In the genomic region with DNA sequence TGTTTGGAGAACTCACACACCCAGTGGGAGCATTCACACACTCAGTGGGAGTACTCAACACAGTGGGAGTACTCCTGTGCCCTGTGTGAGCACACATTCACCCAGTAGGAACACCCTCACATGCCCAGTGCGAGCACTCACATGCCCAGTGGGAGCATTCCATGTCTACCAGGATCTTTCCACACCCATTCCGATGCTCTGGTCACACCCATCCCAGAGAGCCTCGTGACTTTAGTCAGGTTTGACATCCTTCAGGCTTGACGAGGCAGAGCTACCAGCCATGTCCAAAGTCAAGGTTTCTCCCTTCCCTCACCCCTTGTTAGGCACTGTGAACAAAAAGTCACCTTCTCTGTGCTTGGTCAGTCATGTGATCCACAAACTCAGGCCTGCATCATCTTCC, we compare ENCODE assay signal across 8 mouse cellular contexts. TPM values are rescaled to one million over a fixed set of nuclear protein-coding genes. Genes with fewer than 3 reads are reported as not detected.
DNase-seq lines count a peak whose midpoint lies in the region; ATAC-seq and TF ChIP-seq lines count a peak whose summit lies in the region.

No protein-coding gene starts in this region.

- ATAC-seq in embryonic facial prominence, embryonic 14.5 days (ENCODE audit: low read depth) = peak; percentile 27; the same call in 1 of the 2 replicates
- ATAC-seq in intestine, embryonic 16.5 days = peak; percentile 40; the same call in 1 of the 2 replicates

- no peaks in the 10 kb centered on the region for H3K27me3 ChIP-seq in embryonic facial prominence, embryonic 14.5 days (replicated peaks; ENCODE audit: control insufficient read depth, insufficient read depth, low read length)
- H3K27me3 ChIP-seq in intestine, embryonic 16.5 days (replicated peaks; ENCODE audit: control insufficient read depth, insufficient read depth, low read length) = no peaks in the 10 kb centered on the region
- H3K27me3 ChIP-seq in myocyte (ENCODE audit: control insufficient read depth, insufficient read depth, insufficient read length) = no peaks in the 10 kb centered on the region

- peak overlapping the region; percentile 69; the same call in 1 of the 2 replicates for H3K27ac ChIP-seq in embryonic facial prominence, embryonic 14.5 days (replicated peaks; ENCODE audit: low read depth, low read length)
- H3K27ac ChIP-seq in intestine, embryonic 16.5 days (ENCODE audit: low read length) = peak overlapping the region; percentile 67

- no peak for TF ChIP-seq POLR2A in myocyte (IDR thresholded peaks at IDR 0.05; ENCODE audit: insufficient read length, low read depth)

- no peak overlapping the region for H3K9ac ChIP-seq in embryonic facial prominence, embryonic 14.5 days (ENCODE audit: low read depth, low read length)
- H3K9ac ChIP-seq in intestine, embryonic 16.5 days (ENCODE audit: low read depth, low read length) = 0 out of 2 replicates have a peak overlapping the region, but pooled peaks have one; percentile 21

- DNase-seq in kidney, adult 11 months = peak; percentile 72
- DNase-seq in kidney, postnatal 14 days = no peak
- no peak for DNase-seq in embryonic facial prominence, embryonic 14.5 days (ENCODE audit: low spot score)
- no peak for DNase-seq in cerebellum, adult 8-10 months
- no peak for DNase-seq in thymus, postnatal 14 days
- DNase-seq in right cerebral cortex, postnatal 4 days = no peak

- no peak overlapping the region for H3ac ChIP-seq in myocyte (ENCODE audit: control insufficient read depth, insufficient read length)

- H3K4me3 ChIP-seq in embryonic facial prominence, embryonic 14.5 days (ENCODE audit: low read depth, low read length) = no peak overlapping the region
- no peak overlapping the region for H3K4me3 ChIP-seq in intestine, embryonic 16.5 days (ENCODE audit: low read length)
- no peak overlapping the region for H3K4me3 ChIP-seq in myocyte

- peaks cover 10% of the 10 kb centered on the region for H3K4me1 ChIP-seq in embryonic facial prominence, embryonic 14.5 days (ENCODE audit: control insufficient read depth, insufficient read depth, low read length)
- peaks cover 9% of the 10 kb centered on the region for H3K4me1 ChIP-seq in intestine, embryonic 16.5 days (ENCODE audit: control insufficient read depth, insufficient read depth, low read length)

- H3K9me3 ChIP-seq in embryonic facial prominence, embryonic 14.5 days (ENCODE audit: control insufficient read depth, low read length) = no peaks in the 10 kb centered on the region
- H3K9me3 ChIP-seq in intestine, embryonic 16.5 days (ENCODE audit: control insufficient read depth, low read length) = no peaks in the 10 kb centered on the region

- no peaks in the 10 kb centered on the region for H3K79me2 ChIP-seq in myocyte (ENCODE audit: control insufficient read depth, insufficient read depth)

- H3K36me3 ChIP-seq in embryonic facial prominence, embryonic 14.5 days (ENCODE audit: control insufficient read depth, insufficient read depth, low read length) = peaks cover 13% of the 10 kb centered on the region
- 0 out of 2 replicates have a peak, but pooled peaks cover 4% of the 10 kb centered on the region for H3K36me3 ChIP-seq in intestine, embryonic 16.5 days (ENCODE audit: control insufficient read depth, insufficient read depth, low read length)
- H3K36me3 ChIP-seq in myocyte (ENCODE audit: control insufficient read depth, insufficient read depth) = peaks cover 5% of the 10 kb centered on the region

- 62% methylated on average over 4 of the region's 4 CpGs for WGBS in embryonic facial prominence, embryonic 14.5 days
- WGBS in intestine, embryonic 16.5 days = 71% methylated on average over 4 of the region's 4 CpGs

- no peak overlapping the region for H3K4me2 ChIP-seq in embryonic facial prominence, embryonic 14.5 days (ENCODE audit: low read depth, low read length)
- H3K4me2 ChIP-seq in intestine, embryonic 16.5 days (ENCODE audit: low read depth, low read length) = no peak overlapping the region
- H3K4me2 ChIP-seq in myocyte (ENCODE audit: low read depth) = no peak overlapping the region

TF ChIP-seq in myocyte, 11 proteins besides CTCF, POLR2A, EP300 and RAD21:
- TF ChIP-seq USF1 (IDR thresholded peaks at IDR 0.05; ENCODE audit: low read depth) (peak; percentile 41), POLR2AphosphoS2 (IDR thresholded peaks at IDR 0.05; ENCODE audit: insufficient read length, low read depth) (no peak)

RNA-seq across cellular contexts. Expression of a gene that starts 15.4 kb away (rescaled TPM):
- polyA plus RNA-seq in embryonic facial prominence, embryonic 14.5 days (2014; fragmentation: Nextera tagmentation; extraction: Ambion mirVana) = 283 and 316 TPM in 2 replicates
- polyA plus RNA-seq in intestine, embryonic 16.5 days (2015; fragmentation: Nextera tagmentation; extraction: Ambion mirVana) = 467 and 488 TPM in 2 replicates
- polyA plus RNA-seq in myocyte (2012; fragmentation: generic; extraction: Trizol) = 469 TPM

RNA-seq across cellular contexts. Expression of a gene that starts 15.6 kb away (rescaled TPM):
- 29.3 and 31.7 TPM in 2 replicates for polyA plus RNA-seq in embryonic facial prominence, embryonic 14.5 days (2014; fragmentation: Nextera tagmentation; extraction: Ambion mirVana)
- 39.5 and 42.3 TPM in 2 replicates for polyA plus RNA-seq in intestine, embryonic 16.5 days (2015; fragmentation: Nextera tagmentation; extraction: Ambion mirVana)
- 26.1 TPM for polyA plus RNA-seq in myocyte (2012; fragmentation: generic; extraction: Trizol)

RNA-seq across cellular contexts. Expression of a gene that starts 29.2 kb away (rescaled TPM):
- 31.1 and 31.3 TPM in 2 replicates for polyA plus RNA-seq in embryonic facial prominence, embryonic 14.5 days (2014; fragmentation: Nextera tagmentation; extraction: Ambion mirVana)
- polyA plus RNA-seq in intestine, embryonic 16.5 days (2015; fragmentation: Nextera tagmentation; extraction: Ambion mirVana) = 25.7 and 27.4 TPM in 2 replicates
- 15.3 TPM for polyA plus RNA-seq in myocyte (2012; fragmentation: generic; extraction: Trizol)
